Mouse (Mus musculus): ENCODE results near the gene Tmem63c. TPM values are rescaled to one million over a fixed set of nuclear protein-coding genes. Genes with fewer than 3 reads are reported as not detected.

The Tmem63c gene
- total and polyA plus RNA-seq, 3 experiments, result 0.04 TPM; not detected in 2

DNA sequence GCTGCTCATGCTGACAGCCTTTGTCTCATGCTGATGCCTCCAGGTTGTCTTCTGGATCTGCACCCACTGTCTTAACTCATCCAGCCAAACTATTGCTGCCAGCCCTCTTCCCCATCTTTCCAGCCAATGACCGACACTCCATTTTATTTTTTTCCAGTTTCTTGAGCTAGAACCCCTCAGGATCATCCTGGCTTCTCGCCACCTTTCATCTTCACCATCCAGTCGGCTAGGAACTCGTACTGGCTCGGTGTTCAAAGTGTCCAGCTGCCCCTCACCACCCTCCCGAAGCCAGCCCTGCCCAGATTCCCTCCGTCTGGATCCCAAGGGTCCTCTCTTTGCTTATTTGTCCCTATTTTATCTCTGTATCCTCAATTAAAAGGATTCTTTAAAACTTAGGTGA lies 33.7 kb downstream of the Tmem63c start:
- TF ChIP-seq MEF2A (IDR thresholded peaks at IDR 0.05; ENCODE audit: extremely low read depth, insufficient replicate concordance, low read depth, low read length, poor library complexity, severe bottlenecking) (no peak), CHD1 (IDR thresholded peaks at IDR 0.05; ENCODE audit: low read depth, low read length) (no peak), MXI1 (IDR thresholded peaks at IDR 0.05; ENCODE audit: low read depth, low read length) (no peak), USF2 (IDR thresholded peaks at IDR 0.05; ENCODE audit: borderline replicate concordance in 1 of 2, insufficient read depth in 1 of 2, low read depth in 1 of 2, low read length in 2 of 2) (no peak), BHLHE40 (IDR thresholded peaks at IDR 0.05; ENCODE audit: borderline replicate concordance, low read depth, low read length) (no peak), MYB (IDR thresholded peaks at IDR 0.05; ENCODE audit: low read depth, low read length) (no peak), ZMIZ1 (IDR thresholded peaks at IDR 0.05; ENCODE audit: low read depth, low read length) (no peak), SIN3A (IDR thresholded peaks at IDR 0.05; ENCODE audit: low read length) (no peak)
- Histone ChIP-seq H3K4me3 (ENCODE audit: control insufficient read depth in 1 of 2, insufficient read depth in 1 of 2, low read depth in 2 of 2, low read length in 2 of 2) (no peak overlapping the region), H3K27me3 (ENCODE audit: control insufficient read depth in 1 of 2, insufficient read depth in 2 of 2, low read length in 2 of 2) (peaks cover 0 to 13% of the 10 kb centered on the region in 2 experiments; a peak in 2 of 4 replicates), H3K9me3 (replicated peaks; ENCODE audit: insufficient read depth, low read length) (no peaks in the 10 kb centered on the region), H3K36me3 (ENCODE audit: control insufficient read depth in 1 of 2, insufficient read depth in 2 of 2, low read length in 2 of 2) (no peaks in the 10 kb centered on the region), H3K4me1 (ENCODE audit: control insufficient read depth in 1 of 2, insufficient read depth in 2 of 2, low read length in 2 of 2) (peaks cover 0 to 3% of the 10 kb centered on the region in 2 experiments; a peak in 1 of 4 replicates), H3K9ac (ENCODE audit: control insufficient read depth, low read depth, low read length, poor library complexity, severe bottlenecking) (no peak overlapping the region), H3K79me2 (ENCODE audit: control insufficient read depth, insufficient read depth, low read length, poor library complexity) (no peaks in the 10 kb centered on the region), H3K27ac (ENCODE audit: control insufficient read depth, low read depth, low read length) (no peak overlapping the region)
- no peak for DNase-seq (ENCODE audit: low read depth, low spot score)

GRCm38 (mm10) chr12:87057066-87057465 lies 35.9 kb downstream of the Tmem63c start:
- Histone ChIP-seq H3K27me3 (ENCODE audit: control insufficient read depth in 1 of 2, insufficient read depth in 2 of 2, low read length in 2 of 2) (peaks cover 0 to 15% of the 10 kb centered on the region in 2 experiments; a peak in 2 of 4 replicates), H3K9me3 (replicated peaks; ENCODE audit: insufficient read depth, low read length) (no peaks in the 10 kb centered on the region), H3K36me3 (ENCODE audit: control insufficient read depth in 1 of 2, insufficient read depth in 2 of 2, low read length in 2 of 2) (no peaks in the 10 kb centered on the region), H3K79me2 (ENCODE audit: control insufficient read depth, insufficient read depth, low read length, poor library complexity) (no peaks in the 10 kb centered on the region), H3K27ac (ENCODE audit: control insufficient read depth, low read depth, low read length) (no peak overlapping the region), H3K4me3 (ENCODE audit: control insufficient read depth in 1 of 2, insufficient read depth in 1 of 2, low read depth in 2 of 2, low read length in 2 of 2) (no peak overlapping the region), H3K9ac (ENCODE audit: control insufficient read depth, low read depth, low read length, poor library complexity, severe bottlenecking) (no peak overlapping the region), H3K4me1 (ENCODE audit: control insufficient read depth in 1 of 2, insufficient read depth in 2 of 2, low read length in 2 of 2) (peaks cover 0 to 3% of the 10 kb centered on the region in 2 experiments; a peak in 1 of 4 replicates)
- TF ChIP-seq POLR2AphosphoS5 (IDR thresholded peaks at IDR 0.05; ENCODE audit: borderline replicate concordance, low read depth, low read length) (no peak), MYC (IDR thresholded peaks at IDR 0.05; ENCODE audit: low read depth, low read length) (no peak)
- no peak for DNase-seq (ENCODE audit: low read depth, low spot score)

DNA sequence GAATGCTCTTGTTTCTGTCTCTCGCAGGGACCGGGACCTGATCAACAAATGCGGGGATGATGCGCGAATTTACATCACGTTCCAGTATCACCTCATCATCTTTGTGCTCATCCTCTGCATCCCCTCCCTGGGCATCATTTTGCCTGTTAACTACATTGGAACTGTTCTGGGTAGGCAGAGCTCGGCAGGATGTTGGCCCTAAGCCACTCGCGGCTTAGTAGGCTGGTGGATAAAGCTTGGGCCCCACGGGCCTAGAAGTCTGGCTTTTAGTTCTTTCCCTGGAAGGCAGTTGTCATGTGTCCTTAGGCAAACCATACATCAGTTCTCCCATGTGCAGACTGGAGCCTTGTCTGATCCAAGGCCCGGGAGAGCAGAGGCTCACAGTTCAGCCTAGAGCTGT lies 44.3 kb downstream of the Tmem63c start:
- Histone ChIP-seq H3K79me2 (ENCODE audit: control insufficient read depth, insufficient read depth, low read length, poor library complexity) (no peaks in the 10 kb centered on the region), H3K4me1 (ENCODE audit: control insufficient read depth in 1 of 2, insufficient read depth in 2 of 2, low read length in 2 of 2) (no peaks in the 10 kb centered on the region), H3K9ac (ENCODE audit: control insufficient read depth, low read depth, low read length, poor library complexity, severe bottlenecking) (no peak overlapping the region), H3K27ac (ENCODE audit: control insufficient read depth, low read depth, low read length) (no peak overlapping the region), H3K9me3 (replicated peaks; ENCODE audit: insufficient read depth, low read length) (no peaks in the 10 kb centered on the region), H3K4me3 (ENCODE audit: control insufficient read depth in 1 of 2, insufficient read depth in 1 of 2, low read depth in 2 of 2, low read length in 2 of 2) (no peak overlapping the region), H3K36me3 (ENCODE audit: control insufficient read depth in 1 of 2, insufficient read depth in 2 of 2, low read length in 2 of 2) (no peaks in the 10 kb centered on the region), H3K27me3 (ENCODE audit: control insufficient read depth in 1 of 2, insufficient read depth in 2 of 2, low read length in 2 of 2) (peaks cover 0 to 1% of the 10 kb centered on the region in 2 experiments; a peak in 1 of 4 replicates)
- TF ChIP-seq UBTF (IDR thresholded peaks at IDR 0.05; ENCODE audit: borderline replicate concordance, insufficient read depth, low read depth, low read length), result no peak
- no peak for TF ChIP-seq NRF1 (IDR thresholded peaks at IDR 0.05; ENCODE audit: insufficient read depth, low read depth, low read length, poor library complexity, severe bottlenecking)
- no peak for TF ChIP-seq CHD2 (IDR thresholded peaks at IDR 0.05; ENCODE audit: low read length)
- TF ChIP-seq MEF2A (IDR thresholded peaks at IDR 0.05; ENCODE audit: extremely low read depth, insufficient replicate concordance, low read depth, low read length, poor library complexity, severe bottlenecking), result no peak
- TF ChIP-seq ELF1 (IDR thresholded peaks at IDR 0.05; ENCODE audit: low read depth, low read length), result no peak
- TF ChIP-seq SIN3A (IDR thresholded peaks at IDR 0.05; ENCODE audit: low read length), result no peak
- TF ChIP-seq MYB (IDR thresholded peaks at IDR 0.05; ENCODE audit: low read depth, low read length), result no peak
- no peak for TF ChIP-seq ZMIZ1 (IDR thresholded peaks at IDR 0.05; ENCODE audit: low read depth, low read length)
- TF ChIP-seq ZKSCAN1 (IDR thresholded peaks at IDR 0.05; ENCODE audit: low read depth, low read length), result no peak
- no peak for TF ChIP-seq MAX (IDR thresholded peaks at IDR 0.05; ENCODE audit: low read length)
- no peak for TF ChIP-seq GABPA (IDR thresholded peaks at IDR 0.05; ENCODE audit: low read depth, low read length)
- no peak for TF ChIP-seq KAT2A (conservative IDR thresholded peaks at IDR 0.05; ENCODE audit: low read depth, low read length)
- no peak for TF ChIP-seq POLR2AphosphoS2 (IDR thresholded peaks at IDR 0.05; ENCODE audit: low read length)
- no peak for TF ChIP-seq GATA1 (IDR thresholded peaks at IDR 0.05; ENCODE audit: low read depth, low read length)
- TF ChIP-seq MAZ (IDR thresholded peaks at IDR 0.05; ENCODE audit: low read depth, low read length), result no peak
- no peak for DNase-seq (ENCODE audit: low read depth, low spot score)

Data from MEL (cell line).